Mouse (Mus musculus): ENCODE measurements around the gene Rbsn.

Rbsn gene

GRCm38 (mm10) chr6:92176450-92176849 is 38.3 kb downstream of the Rbsn start:
- DNase-seq (ENCODE audit: low spot score): no peak

- DNase-seq (ENCODE audit: low spot score): no peak
Observed at GRCm38 (mm10) chr6:92162724-92163123, 52.0 kb downstream of the Rbsn start.

- no peak for DNase-seq (ENCODE audit: low spot score)
Observed at GRCm38 (mm10) chr6:92158801-92159200, 55.9 kb downstream of the Rbsn start.

GRCm38 (mm10) chr6:92153774-92154173 is 61.0 kb downstream of the Rbsn start:
- no peak for DNase-seq (ENCODE audit: low spot score)

- no peak for DNase-seq (ENCODE audit: low spot score)
Observed at GRCm38 (mm10) chr6:92145881-92146280, 68.8 kb downstream of the Rbsn start.
